Mouse (Mus musculus) MEL (cell line): ENCODE results near the gene Aunip. TPM values are rescaled to one million over a fixed set of nuclear protein-coding genes. Genes with fewer than 3 reads are reported as not detected.

Experiments used
- DNase-seq: peaks from one replicate; pipeline ENCODE4 v3.0.0; 2011; ENCODE audit warnings: low read depth, low spot score
- H3K27ac ChIP-seq: 2 replicates; pipeline ENCODE4 v1.5.1; 2012; ENCODE audit warnings: low read depth, mild to moderate bottlenecking, control low read depth, low read length, moderate library complexity; ENCODE audit not compliant: control insufficient read depth
- H3K27me3 ChIP-seq, 2 experiments: fragments of 150-350 bp in 1 of 2; sonication (generic) in 1 of 2; 2 replicates each; pipeline ENCODE4 v1.6.1; 2012; ENCODE audit warnings: low read length in 2 of 2, mild to moderate bottlenecking in 2 of 2, improper control_type of control experiment in 1 of 2, moderate library complexity in 1 of 2; ENCODE audit not compliant: insufficient read depth in 2 of 2, control insufficient read depth in 1 of 2
- H3K36me3 ChIP-seq, 2 experiments: 2 replicates each; pipeline ENCODE4 v1.6.1; 2012 to 2014; ENCODE audit warnings: low read length in 2 of 2, improper control_type of control experiment in 1 of 2, inconsistent platforms in 1 of 2, mild to moderate bottlenecking in 1 of 2; ENCODE audit not compliant: insufficient read depth in 2 of 2, control insufficient read depth in 1 of 2
- H3K4me1 ChIP-seq, 2 experiments: fragments of 150-350 bp in 1 of 2; sonication (generic) in 1 of 2; 2 replicates each; pipeline ENCODE4 v1.6.1; 2012; ENCODE audit warnings: low read length in 2 of 2, improper control_type of control experiment in 1 of 2, mild to moderate bottlenecking in 1 of 2; ENCODE audit not compliant: insufficient read depth in 2 of 2, control insufficient read depth in 1 of 2
- H3K4me3 ChIP-seq, 2 experiments: fragments of 150-350 bp in 1 of 2; sonication (generic) in 1 of 2; 2 replicates each; pipeline ENCODE4 v1.5.1; 2012; ENCODE audit warnings: low read depth in 2 of 2, low read length in 2 of 2, mild to moderate bottlenecking in 2 of 2, moderate library complexity in 2 of 2, control low read depth in 1 of 2, improper control_type of control experiment in 1 of 2; ENCODE audit not compliant: control insufficient read depth in 1 of 2, insufficient read depth in 1 of 2
- H3K79me2 ChIP-seq: 2 replicates; pipeline ENCODE4 v1.6.1; 2012; ENCODE audit warnings: mild to moderate bottlenecking, low read length, moderate library complexity; ENCODE audit not compliant: control insufficient read depth, poor library complexity, insufficient read depth
- H3K9ac ChIP-seq: 2 replicates; pipeline ENCODE4 v1.6.1; 2012; ENCODE audit warnings: low read depth, mild to moderate bottlenecking, control low read depth, low read length, moderate library complexity; ENCODE audit not compliant: control insufficient read depth, poor library complexity, severe bottlenecking
- H3K9me3 ChIP-seq: fragments of 150-350 bp; sonication (generic); replicated peaks from 2 replicates; pipeline ENCODE4 v1.6.1; 2012; ENCODE audit warnings: mild to moderate bottlenecking, low read length, improper control_type of control experiment, moderate library complexity; ENCODE audit not compliant: insufficient read depth
- BHLHE40 ChIP-seq: IDR thresholded peaks from 2 replicates; pipeline ENCODE4 v1.6.1; 2012; ENCODE audit warnings: low read depth, mild to moderate bottlenecking, inconsistent platforms, low read length, improper control_type of control experiment, borderline replicate concordance
- CHD1 ChIP-seq: IDR thresholded peaks from 2 replicates; pipeline ENCODE4 v1.6.1; 2012; ENCODE audit warnings: low read depth, mild to moderate bottlenecking, inconsistent platforms, low read length, improper control_type of control experiment
- CTCF ChIP-seq, 3 experiments: IDR thresholded peaks in 2 of 3; conservative IDR thresholded peaks in 1 of 3; 2 replicates each; pipeline ENCODE4 v1.5.1; 2011 to 2012; ENCODE audit warnings: low read length in 3 of 3, low read depth in 2 of 3, mild to moderate bottlenecking in 2 of 3, improper control_type of control experiment in 1 of 3, inconsistent platforms in 1 of 3, mixed read lengths in 1 of 3, moderate library complexity in 1 of 3; ENCODE audit not compliant: control insufficient read depth in 1 of 3, insufficient read depth in 1 of 3, poor library complexity in 1 of 3, severe bottlenecking in 1 of 3
- E2F4 ChIP-seq: IDR thresholded peaks from 2 replicates; pipeline ENCODE4 v1.6.1; 2011; ENCODE audit warnings: low read depth, low read length, improper control_type of control experiment, borderline replicate concordance
- ETS1 ChIP-seq: IDR thresholded peaks from 2 replicates; pipeline ENCODE4 v1.6.1; 2012; ENCODE audit warnings: low read depth, mild to moderate bottlenecking, inconsistent platforms, low read length, improper control_type of control experiment, moderate library complexity
- GABPA ChIP-seq: IDR thresholded peaks from 2 replicates; pipeline ENCODE4 v1.6.1; 2012; ENCODE audit warnings: low read depth, mild to moderate bottlenecking, inconsistent platforms, low read length, improper control_type of control experiment, moderate library complexity
- HCFC1 ChIP-seq: IDR thresholded peaks from 2 replicates; pipeline ENCODE4 v1.6.1; 2012; ENCODE audit warnings: low read depth, mild to moderate bottlenecking, inconsistent platforms, low read length, improper control_type of control experiment, moderate library complexity
- JUND ChIP-seq: IDR thresholded peaks from 2 replicates; pipeline ENCODE4 v1.6.1; 2011; ENCODE audit warnings: low read depth, mild to moderate bottlenecking, improper control_type of control experiment, low read length
- KAT2A ChIP-seq: conservative IDR thresholded peaks from 2 replicates; pipeline ENCODE4 v1.6.1; 2012; ENCODE audit warnings: low read depth, low read length, improper control_type of control experiment, inconsistent platforms
- MAFK ChIP-seq: IDR thresholded peaks from 2 replicates; pipeline ENCODE4 v1.6.1; 2011; ENCODE audit warnings: low read depth, mild to moderate bottlenecking, low read length, improper control_type of control experiment, borderline replicate concordance
- MAX ChIP-seq: IDR thresholded peaks from 2 replicates; pipeline ENCODE4 v1.6.1; 2011; ENCODE audit warnings: low read length, improper control_type of control experiment
- MEF2A ChIP-seq: IDR thresholded peaks from 2 replicates; pipeline ENCODE4 v1.6.1; 2014; ENCODE audit warnings: low read depth, mild to moderate bottlenecking, inconsistent platforms, low read length, improper control_type of control experiment; ENCODE audit not compliant: poor library complexity, insufficient replicate concordance, severe bottlenecking; ENCODE audit errors: extremely low read depth
- MXI1 ChIP-seq: IDR thresholded peaks from 2 replicates; pipeline ENCODE4 v1.6.1; 2011; ENCODE audit warnings: mild to moderate bottlenecking, low read depth, low read length, improper control_type of control experiment
- MYC ChIP-seq: IDR thresholded peaks from 2 replicates; pipeline ENCODE4 v1.6.1; 2011; ENCODE audit warnings: low read depth, mild to moderate bottlenecking, low read length, improper control_type of control experiment, moderate library complexity
- NELFE ChIP-seq: IDR thresholded peaks from 2 replicates; pipeline ENCODE4 v1.6.1; 2011; ENCODE audit warnings: low read depth, low read length, improper control_type of control experiment
- POLR2A ChIP-seq, 2 experiments: IDR thresholded peaks; 2 replicates each; pipeline ENCODE4 v1.6.1; 2011 to 2012; ENCODE audit warnings: low read length in 2 of 2, mild to moderate bottlenecking in 2 of 2, control low read depth in 1 of 2, improper control_type of control experiment in 1 of 2, low read depth in 1 of 2, moderate library complexity in 1 of 2; ENCODE audit not compliant: control insufficient read depth in 1 of 2, insufficient read depth in 1 of 2, poor library complexity in 1 of 2
- POLR2AphosphoS2 ChIP-seq: IDR thresholded peaks from 2 replicates; pipeline ENCODE4 v1.6.1; 2011; ENCODE audit warnings: low read length, improper control_type of control experiment
- POLR2AphosphoS5 ChIP-seq: IDR thresholded peaks from 2 replicates; pipeline ENCODE4 v1.6.1; 2012; ENCODE audit warnings: low read depth, borderline replicate concordance, mild to moderate bottlenecking, inconsistent platforms, low read length, moderate library complexity, mixed read lengths
- RCOR1 ChIP-seq: IDR thresholded peaks from 2 replicates; pipeline ENCODE4 v1.6.1; 2012; ENCODE audit warnings: low read depth, mild to moderate bottlenecking, inconsistent platforms, low read length, improper control_type of control experiment
- TBP ChIP-seq: IDR thresholded peaks from 2 replicates; pipeline ENCODE4 v1.8.0; 2011; ENCODE audit warnings: low read depth, low read length, improper control_type of control experiment
- TCF12 ChIP-seq: IDR thresholded peaks from 2 replicates; pipeline ENCODE4 v1.6.1; 2014; ENCODE audit warnings: low read depth, mild to moderate bottlenecking, inconsistent platforms, low read length, improper control_type of control experiment, moderate library complexity
- UBTF ChIP-seq: IDR thresholded peaks from 2 replicates; pipeline ENCODE4 v1.6.1; 2012; ENCODE audit warnings: low read depth, mild to moderate bottlenecking, inconsistent platforms, low read length, improper control_type of control experiment, moderate library complexity, borderline replicate concordance; ENCODE audit not compliant: insufficient read depth
- USF1 ChIP-seq: IDR thresholded peaks from 2 replicates; pipeline ENCODE4 v1.6.1; 2014; ENCODE audit warnings: low read depth, mild to moderate bottlenecking, inconsistent platforms, low read length, improper control_type of control experiment, moderate library complexity
- USF2 ChIP-seq, 2 experiments: IDR thresholded peaks; 2 replicates each; pipeline ENCODE4 v1.6.1; 2011 to 2012; ENCODE audit warnings: improper control_type of control experiment in 2 of 2, low read length in 2 of 2, borderline replicate concordance in 1 of 2, inconsistent platforms in 1 of 2, low read depth in 1 of 2, mild to moderate bottlenecking in 1 of 2; ENCODE audit not compliant: insufficient read depth in 1 of 2
- ZKSCAN1 ChIP-seq: IDR thresholded peaks from 2 replicates; pipeline ENCODE4 v1.6.1; 2012; ENCODE audit warnings: low read depth, mild to moderate bottlenecking, inconsistent platforms, low read length, improper control_type of control experiment, moderate library complexity
- ZMIZ1 ChIP-seq: IDR thresholded peaks from 2 replicates; pipeline ENCODE4 v1.6.1; 2012; ENCODE audit warnings: low read depth, mild to moderate bottlenecking, inconsistent platforms, low read length, improper control_type of control experiment, moderate library complexity
- ZNF384 ChIP-seq: IDR thresholded peaks from 2 replicates; pipeline ENCODE4 v1.6.1; 2012; ENCODE audit warnings: low read depth, mild to moderate bottlenecking, inconsistent platforms, low read length, improper control_type of control experiment
- polyA plus RNA-seq, 2 experiments: library from polyadenylated mRNA; stranded (reverse) in 1 of 2; unstranded in 1 of 2; fragments of >175 nt in 1 of 2; fragments of >200 nt in 1 of 2; gene quantifications; 2 replicates each; pipeline versions ENCODE4 v1.2.1 to v1.2.4; 2012; ENCODE audit warnings: low replicate concordance in 2 of 2, low read depth in 1 of 2; ENCODE audit not compliant: insufficient read length in 2 of 2, insufficient read depth in 1 of 2, missing spikeins in 1 of 2
- total RNA-seq: library from RNA; depleted of rRNA; stranded (reverse); fragments of 300-350 nt; gene quantifications from 2 replicates; pipeline ENCODE4 v1.2.3, GENCODE M21; 2012; rRNA removed

Aunip gene
- total RNA-seq (12.8 and 14.9 TPM in 2 replicates), polyA plus RNA-seq (10 to 100 TPM in 1 of 2 experiments, not detected in 1; 20.6 TPM)

DNA sequence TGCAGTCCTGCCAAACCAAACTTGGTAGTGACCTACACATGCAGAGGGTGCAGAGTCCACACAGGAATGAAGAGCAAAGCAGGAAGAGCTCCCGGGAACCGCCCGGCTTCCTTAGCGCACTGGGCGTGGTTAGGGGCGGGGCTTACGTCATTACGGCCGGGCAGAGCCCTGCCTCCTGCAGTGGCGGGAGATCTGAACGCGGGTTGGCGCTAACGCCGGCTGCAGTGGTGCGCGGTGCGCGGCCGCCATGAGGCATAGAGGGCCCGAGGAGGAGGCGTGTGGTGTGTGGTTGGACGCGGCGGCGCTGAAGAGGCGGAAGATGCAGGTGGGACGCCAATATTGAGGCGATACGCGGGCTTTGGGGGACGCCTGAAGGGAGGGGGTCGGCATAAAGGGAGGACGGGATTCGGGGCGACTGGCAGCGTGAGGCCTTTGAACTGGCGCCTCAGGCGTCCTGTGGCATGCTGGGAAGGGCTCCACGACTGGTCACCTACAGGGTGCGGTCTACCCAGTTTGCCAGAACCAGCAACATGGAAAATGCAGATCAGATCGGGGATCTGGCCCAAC lies at the start of gene Aunip:
Gene Aunip, plus strand, starts transcription at position 155 of the 567 bp plus-strand sequence.
- peaks cover 24% of the 10 kb centered on the region for H3K79me2 ChIP-seq
- no peaks in the 10 kb centered on the region for H3K9me3 ChIP-seq
- DNase-seq, result peak; percentile 93
- peaks cover 0 to 20% of the 10 kb centered on the region in 2 experiments; a peak in 3 of 4 replicates for H3K36me3 ChIP-seq
- peak within 1 kb of the TSS; percentile 77 for H3K9ac ChIP-seq
- TF ChIP-seq HCFC1 (peak; percentile 58), POLR2A (IDR thresholded peaks at IDR 0.05; ENCODE audit: control insufficient read depth in 1 of 2, insufficient read depth in 1 of 2, low read depth in 1 of 2, low read length in 2 of 2, poor library complexity in 1 of 2) (peak; percentile 86 to 88), NELFE (peak; percentile 62), MAX (peak; percentile 25; the same call in 1 of the 2 replicates), CTCF (IDR thresholded peaks at IDR 0.05 in 2 of 3, conservative IDR thresholded peaks at IDR 0.05 in 1 of 3; ENCODE audit: control insufficient read depth in 1 of 3, insufficient read depth in 1 of 3, low read depth in 2 of 3, low read length in 3 of 3, poor library complexity in 1 of 3, severe bottlenecking in 1 of 3) (no peak), CHD1 (no peak), MYC (no peak), MXI1 (0 out of 2 replicates have a peak, but pooled peaks have one; percentile 10), E2F4 (peak; percentile 78; the same call in 1 of the 2 replicates), USF1 (no peak), POLR2AphosphoS2 (no peak), USF2 (IDR thresholded peaks at IDR 0.05; ENCODE audit: borderline replicate concordance in 1 of 2, insufficient read depth in 1 of 2, low read depth in 1 of 2, low read length in 2 of 2) (no peak), KAT2A (no peak)
- peaks cover 16 to 23% of the 10 kb centered on the region in 2 experiments for H3K4me1 ChIP-seq
- H3K27ac ChIP-seq, result peak within 1 kb of the TSS; percentile 43
- H3K4me3 ChIP-seq, result peak within 1 kb of the TSS; percentile 73 to 80
- H3K27me3 ChIP-seq, result no peaks in the 10 kb centered on the region

DNA sequence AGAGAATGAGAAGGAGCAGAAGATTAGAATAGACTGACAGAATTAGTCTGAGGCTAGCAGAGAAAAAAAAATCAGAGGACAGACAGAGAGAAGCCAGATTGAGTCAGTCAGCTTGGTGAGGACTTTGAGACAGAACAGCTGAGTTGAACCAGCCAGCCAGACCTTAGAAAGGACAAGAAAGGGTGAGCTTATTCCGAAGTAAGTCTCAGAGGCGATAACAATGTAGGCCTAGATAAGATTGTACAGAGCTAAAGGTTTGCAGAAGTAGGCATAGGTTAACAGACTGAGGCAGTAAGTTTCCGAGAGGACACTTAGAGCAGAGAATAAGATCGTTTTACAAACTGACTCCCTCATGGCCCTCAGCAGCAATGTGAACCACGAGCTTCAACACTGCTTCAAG lies 49.5 kb upstream of the Aunip start:
- DNase-seq, result peak; percentile 50
- Histone ChIP-seq H3K9ac (no peak overlapping the region), H3K36me3 (peaks cover 0 to 11% of the 10 kb centered on the region in 2 experiments; a peak in 2 of 4 replicates), H3K4me1 (peaks cover 7 to 14% of the 10 kb centered on the region in 2 experiments), H3K27me3 (no peaks in the 10 kb centered on the region), H3K79me2 (no peaks in the 10 kb centered on the region), H3K27ac (no peak overlapping the region), H3K4me3 (no peak overlapping the region), H3K9me3 (no peaks in the 10 kb centered on the region)
- TF ChIP-seq RCOR1 (peak; percentile 59), MYC (no peak), MAFK (0 out of 2 replicates have a peak, but pooled peaks have one; percentile 15), POLR2AphosphoS5 (no peak), ZMIZ1 (no peak), POLR2AphosphoS2 (no peak), NELFE (no peak), HCFC1 (no peak), TBP (peak; percentile 91), KAT2A (no peak), MEF2A (no peak), BHLHE40 (0 out of 2 replicates have a peak, but pooled peaks have one; percentile 28), UBTF (0 out of 2 replicates have a peak, but pooled peaks have one; percentile 88), ZNF384 (0 out of 2 replicates have a peak, but pooled peaks have one; percentile 32), CTCF (IDR thresholded peaks at IDR 0.05 in 2 of 3, conservative IDR thresholded peaks at IDR 0.05 in 1 of 3; ENCODE audit: control insufficient read depth in 1 of 3, insufficient read depth in 1 of 3, low read depth in 2 of 3, low read length in 3 of 3, poor library complexity in 1 of 3, severe bottlenecking in 1 of 3) (no peak), GABPA (no peak), MAX (no peak), E2F4 (no peak), TCF12 (0 out of 2 replicates have a peak, but pooled peaks have one; percentile 11), JUND (no peak), ZKSCAN1 (no peak), ETS1 (peak; percentile 70)
